Mouse (Mus musculus) ES-E14 (cell line): ENCODE measurements around the gene Scn3b. TPM values are rescaled to one million over a fixed set of nuclear protein-coding genes. Genes with fewer than 3 reads are reported as not detected.

ENCODE experiments used
- DNase-seq: peaks from one replicate; pipeline ENCODE4 v3.0.0-alpha.2; 2013; ENCODE audit warnings: low read depth, low spot score
- H3K27ac ChIP-seq: 2 replicates; pipeline ENCODE4 v1.5.1; 2012; ENCODE audit warnings: low read depth, mild to moderate bottlenecking, low read length, moderate library complexity, mixed read lengths; ENCODE audit not compliant: poor library complexity, insufficient read depth, severe bottlenecking
- H3K36me3 ChIP-seq: 2 replicates; pipeline ENCODE4 v1.6.1; 2012; ENCODE audit warnings: mild to moderate bottlenecking, low read length, moderate library complexity, mixed read lengths; ENCODE audit not compliant: control insufficient read depth, poor library complexity, insufficient read depth, severe bottlenecking
- H3K4me1 ChIP-seq, 2 experiments: fragments of 150-350 bp in 1 of 2; sonication (generic) in 1 of 2; 2 replicates each; pipeline ENCODE4 v1.6.1; 2012; ENCODE audit warnings: low read length in 2 of 2, mild to moderate bottlenecking in 1 of 2, mixed read lengths in 1 of 2; ENCODE audit not compliant: control insufficient read depth in 2 of 2, insufficient read depth in 2 of 2, poor library complexity in 1 of 2
- H3K4me3 ChIP-seq, 2 experiments: fragments of 150-350 bp in 1 of 2; sonication (generic) in 1 of 2; 2 replicates each; pipeline ENCODE4 v1.5.1; 2012; ENCODE audit warnings: low read length in 2 of 2, low read depth in 1 of 2, mild to moderate bottlenecking in 1 of 2, mixed read lengths in 1 of 2; ENCODE audit not compliant: insufficient read depth in 1 of 2, poor library complexity in 1 of 2, severe bottlenecking in 1 of 2
- H3K9ac ChIP-seq: 2 replicates; pipeline ENCODE4 v1.6.1; 2012; ENCODE audit warnings: low read depth, mild to moderate bottlenecking, low read length, mixed read lengths; ENCODE audit not compliant: poor library complexity, insufficient read depth, severe bottlenecking
- H3K9me3 ChIP-seq: fragments of 150-350 bp; sonication (generic); 2 replicates; pipeline ENCODE4 v1.6.1; 2012; ENCODE audit warnings: low read depth, mild to moderate bottlenecking, low read length; ENCODE audit not compliant: control insufficient read depth, insufficient read depth
- CHD2 ChIP-seq: IDR thresholded peaks from 2 replicates; pipeline ENCODE4 v1.6.1; 2014; ENCODE audit warnings: mild to moderate bottlenecking, low read depth, low read length, inconsistent platforms
- HCFC1 ChIP-seq: IDR thresholded peaks from 2 replicates; pipeline ENCODE4 v1.6.1; 2012; ENCODE audit warnings: low read length, inconsistent platforms, borderline replicate concordance; ENCODE audit not compliant: insufficient read depth
- MAFK ChIP-seq: IDR thresholded peaks from 2 replicates; pipeline ENCODE4 v1.6.1; 2014; ENCODE audit warnings: mild to moderate bottlenecking, low read depth, low read length, inconsistent platforms; ENCODE audit not compliant: insufficient read depth
- ZC3H11A ChIP-seq: IDR thresholded peaks from 2 replicates; pipeline ENCODE4 v1.6.1; 2012; ENCODE audit warnings: low read depth, mild to moderate bottlenecking, inconsistent platforms, low read length, borderline replicate concordance
- ZNF384 ChIP-seq: IDR thresholded peaks from 2 replicates; pipeline ENCODE4 v1.6.1; 2012; ENCODE audit warnings: low read depth, low read length, inconsistent platforms
- in situ Hi-C, 2 experiments: fragments of 600-800 bp; cut with MboI; formaldehyde crosslinking; loops; one replicate each; pipeline ENCODE4 v1.15.1; 2025; ENCODE audit warnings: low sequenced_read_pairs in 2 of 2, inconsistent platforms in 1 of 2; ENCODE audit not compliant: unreplicated experiment in 2 of 2
- total RNA-seq: library from RNA; depleted of rRNA; stranded (reverse); fragments of 300-350 nt; gene quantifications from 2 replicates; pipeline ENCODE4 v1.2.3, GENCODE M21; 2012

Gene Scn3b
- total RNA-seq, 1 experiment = 3.1 TPM

DNA sequence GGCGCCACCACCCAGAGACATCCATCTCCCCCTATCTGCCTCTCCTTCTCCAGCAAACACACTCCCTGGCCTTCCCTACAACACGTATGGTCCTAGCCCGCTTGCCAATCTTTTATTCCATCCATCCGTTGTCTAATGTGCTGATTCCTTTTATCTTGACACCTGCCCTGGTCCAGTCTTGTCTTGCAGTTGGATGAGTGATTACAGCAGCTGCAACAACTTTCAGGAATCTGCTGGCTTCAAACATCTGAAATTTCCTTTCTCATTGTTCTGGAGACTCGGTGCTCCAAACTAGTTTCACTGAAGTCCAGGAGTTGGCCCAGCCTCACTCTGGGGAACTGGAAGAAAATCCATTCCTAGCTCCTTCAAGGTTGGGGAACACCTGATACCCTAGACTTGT is 39.5 kb upstream of the Scn3b start:
- 0 out of 2 replicates have a peak overlapping the region, but pooled peaks have one; percentile 1 for H3K9ac ChIP-seq
- no peak overlapping the region for H3K4me3 ChIP-seq
- in situ Hi-C loops = no loop called here
- H3K27ac ChIP-seq = no peak overlapping the region
- TF ChIP-seq ZC3H11A = no peak
- no peak for TF ChIP-seq MAFK
- TF ChIP-seq CHD2 = no peak
- DNase-seq = no peak
- H3K36me3 ChIP-seq = peaks cover 33% of the 10 kb centered on the region
- no peaks in the 10 kb centered on the region for H3K9me3 ChIP-seq
- peaks cover 2 to 19% of the 10 kb centered on the region in 2 experiments for H3K4me1 ChIP-seq

DNA sequence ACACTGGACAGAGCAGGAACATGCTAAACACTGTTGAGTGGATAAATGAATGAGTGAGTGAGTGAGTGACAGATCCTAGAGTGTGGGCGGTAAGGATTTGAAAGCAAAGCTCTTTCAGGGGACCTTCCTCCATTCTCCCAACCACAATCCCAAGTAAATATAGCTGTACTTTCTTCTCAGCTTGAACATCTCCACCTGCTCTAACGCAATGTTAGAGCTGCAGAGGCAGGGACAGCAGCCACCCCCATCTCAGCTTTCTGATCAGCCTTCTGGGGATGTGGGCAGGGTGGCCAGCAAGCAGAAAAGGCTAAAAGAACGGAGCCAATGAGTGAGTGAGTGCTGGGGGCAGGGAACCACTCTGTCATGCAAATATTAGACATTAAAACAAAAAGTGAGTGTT is 38.0 kb upstream of the Scn3b start:
- TF ChIP-seq MAFK (no peak), ZC3H11A (no peak), CHD2 (no peak), HCFC1 (no peak)
- Histone ChIP-seq H3K9ac (no peak overlapping the region), H3K4me3 (no peak overlapping the region), H3K36me3 (peaks cover 38% of the 10 kb centered on the region), H3K4me1 (peaks cover 2 to 23% of the 10 kb centered on the region in 2 experiments), H3K9me3 (no peaks in the 10 kb centered on the region), H3K27ac (no peak overlapping the region)
- DNase-seq = no peak
- in situ Hi-C loops = no loop called here

GRCm38 (mm10) chr9:40234233-40235072 is 34.6 kb upstream of the Scn3b start:
- no peaks in the 10 kb centered on the region for H3K9me3 ChIP-seq
- TF ChIP-seq CHD2 = no peak
- no peak for TF ChIP-seq ZC3H11A
- no peak for TF ChIP-seq ZNF384
- no peak for TF ChIP-seq MAFK
- TF ChIP-seq HCFC1 = no peak
- no peak overlapping the region for H3K4me3 ChIP-seq
- peaks cover 31% of the 10 kb centered on the region for H3K36me3 ChIP-seq
- in situ Hi-C loops = no loop called here
- H3K27ac ChIP-seq = no peak overlapping the region
- no peak for DNase-seq
- H3K4me1 ChIP-seq = peaks cover 0 to 14% of the 10 kb centered on the region in 2 experiments; a peak in 3 of 4 replicates
- H3K9ac ChIP-seq = no peak overlapping the region

DNA sequence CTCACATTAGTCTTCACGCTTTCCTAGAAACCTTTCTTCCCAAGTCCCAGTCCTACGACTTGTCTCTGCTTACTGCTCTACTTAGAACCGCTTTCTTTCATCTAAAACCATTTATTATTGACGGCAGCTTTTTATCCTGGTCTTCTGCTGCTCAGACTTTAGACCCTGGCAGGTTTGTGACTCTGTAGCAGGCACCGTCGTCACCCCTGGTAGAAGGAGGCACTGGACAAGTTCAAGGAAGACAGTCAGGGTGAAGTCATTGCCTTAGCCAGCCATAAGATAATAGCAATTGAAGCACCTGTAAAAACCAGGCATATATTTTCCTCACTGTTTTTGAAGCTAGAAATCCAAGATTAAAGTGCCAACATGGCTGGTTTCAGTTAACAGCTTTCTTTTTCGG is 33.8 kb upstream of the Scn3b start:
- Histone ChIP-seq H3K9ac (no peak overlapping the region), H3K27ac (no peak overlapping the region), H3K4me1 (peaks cover 0 to 12% of the 10 kb centered on the region in 2 experiments; a peak in 3 of 4 replicates), H3K36me3 (peaks cover 30% of the 10 kb centered on the region), H3K9me3 (no peaks in the 10 kb centered on the region), H3K4me3 (no peak overlapping the region)
- TF ChIP-seq CHD2 (no peak), ZC3H11A (no peak), MAFK (no peak), ZNF384 (no peak), HCFC1 (no peak)
- no peak for DNase-seq
- in situ Hi-C loops = no loop called here
